Mouse (Mus musculus) cerebellum, adult 9-11 months (tissue): Measurements from ENCODE around the gene Npm3.

ENCODE experiments used
- DNase-seq: peaks from one replicate; pipeline ENCODE4 v3.0.0; 2022

Npm3 gene

DNA sequence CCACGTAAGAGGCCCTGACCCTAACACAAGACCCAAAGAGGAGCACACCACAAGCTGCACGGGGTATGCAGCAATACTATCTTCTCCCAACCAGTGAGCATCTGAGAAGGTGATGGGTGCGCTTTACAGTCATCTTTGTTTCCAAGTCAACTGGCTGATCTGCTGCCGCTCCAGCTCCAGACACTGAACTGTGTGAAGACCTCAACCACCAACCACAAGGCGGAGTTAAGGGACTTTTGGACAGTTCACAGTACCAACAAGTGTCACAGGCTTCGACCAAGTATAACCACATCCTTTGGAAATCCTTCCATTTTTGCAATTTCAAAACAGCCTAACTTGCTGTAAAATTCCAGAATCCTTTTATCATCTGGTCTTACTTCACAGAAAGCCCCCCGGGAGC, 2.5 kb upstream of the Npm3 start:
- DNase-seq = no peak

DNA sequence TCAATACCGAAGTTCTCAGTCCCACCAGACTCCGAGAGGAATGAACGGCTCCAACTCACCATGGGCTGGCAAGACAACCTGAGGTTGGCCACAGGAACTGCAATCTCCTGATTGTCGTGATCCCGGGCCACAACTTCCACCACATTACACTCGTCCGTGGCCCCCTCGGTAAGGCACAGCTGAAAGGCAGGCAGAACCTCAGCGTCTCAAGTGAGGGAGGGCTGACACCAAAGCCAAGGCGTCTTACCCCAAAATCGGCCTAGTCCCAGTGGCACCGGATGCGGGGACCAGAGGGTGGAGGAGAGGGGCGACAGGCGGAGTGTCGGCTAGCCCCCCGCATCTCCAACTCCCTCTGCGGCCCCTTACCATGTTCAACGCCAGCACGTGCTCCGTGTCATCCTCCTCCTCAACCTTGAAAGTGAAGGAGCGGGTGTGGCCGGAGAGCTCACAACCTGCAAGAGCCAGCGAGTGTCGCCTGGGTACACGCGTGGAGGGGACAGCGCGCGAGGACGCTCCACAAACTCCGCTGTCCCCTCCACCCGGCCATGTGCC, 624 bp downstream of the Npm3 start:
- DNase-seq = peak; percentile 30

GRCm38 (mm10) chr19:45748206-45748605, 1.2 kb downstream of the Npm3 start:
- DNase-seq = peak; percentile 29

GRCm38 (mm10) chr19:45747028-45747867, 2.1 kb downstream of the Npm3 start:
- peak; percentile 76 for DNase-seq

GRCm38 (mm10) chr19:45746153-45747020, 3.0 kb downstream of the Npm3 start:
- peak; percentile 69 for DNase-seq

DNA sequence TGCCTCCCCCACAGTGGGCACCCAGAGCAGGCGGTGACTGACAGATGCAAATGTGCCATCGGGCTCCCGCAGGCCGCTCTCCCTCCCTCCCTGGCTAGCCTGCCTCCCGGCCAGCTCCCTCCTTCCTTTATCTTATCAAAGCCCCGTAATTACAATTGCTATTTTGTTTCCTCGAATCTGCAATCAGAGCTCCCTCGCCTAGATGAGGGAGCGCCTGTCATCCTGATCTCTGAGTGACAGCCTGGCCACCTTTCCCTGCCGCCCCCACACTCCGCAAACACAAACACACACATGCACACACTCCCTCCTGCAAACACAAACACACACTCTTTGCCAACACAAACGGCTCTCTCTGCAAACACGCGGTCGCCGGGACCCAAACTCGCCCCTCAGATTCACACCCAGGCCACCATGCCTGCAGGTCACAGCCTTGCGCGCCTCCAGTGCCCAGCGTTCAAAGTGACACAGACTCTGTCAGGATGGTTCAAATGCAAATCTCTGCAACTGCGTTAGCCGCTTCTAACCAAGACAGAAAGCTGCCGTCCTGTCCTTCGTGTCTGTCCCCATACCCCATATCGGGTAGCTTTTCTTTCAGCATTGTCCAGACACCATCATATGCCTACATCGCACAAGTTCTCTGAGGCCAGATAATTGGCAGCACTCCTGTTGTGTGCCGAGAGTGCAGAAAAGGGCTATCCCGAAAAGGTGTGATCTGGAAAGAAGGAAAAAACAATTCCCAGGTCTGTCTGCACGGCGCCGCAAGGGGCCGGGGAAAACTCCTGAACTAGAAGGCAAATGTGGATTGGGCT, 3.8 kb downstream of the Npm3 start:
- no peak for DNase-seq

- no peak for DNase-seq
Observed at GRCm38 (mm10) chr19:45743619-45744018, 5.8 kb downstream of the Npm3 start.

DNA sequence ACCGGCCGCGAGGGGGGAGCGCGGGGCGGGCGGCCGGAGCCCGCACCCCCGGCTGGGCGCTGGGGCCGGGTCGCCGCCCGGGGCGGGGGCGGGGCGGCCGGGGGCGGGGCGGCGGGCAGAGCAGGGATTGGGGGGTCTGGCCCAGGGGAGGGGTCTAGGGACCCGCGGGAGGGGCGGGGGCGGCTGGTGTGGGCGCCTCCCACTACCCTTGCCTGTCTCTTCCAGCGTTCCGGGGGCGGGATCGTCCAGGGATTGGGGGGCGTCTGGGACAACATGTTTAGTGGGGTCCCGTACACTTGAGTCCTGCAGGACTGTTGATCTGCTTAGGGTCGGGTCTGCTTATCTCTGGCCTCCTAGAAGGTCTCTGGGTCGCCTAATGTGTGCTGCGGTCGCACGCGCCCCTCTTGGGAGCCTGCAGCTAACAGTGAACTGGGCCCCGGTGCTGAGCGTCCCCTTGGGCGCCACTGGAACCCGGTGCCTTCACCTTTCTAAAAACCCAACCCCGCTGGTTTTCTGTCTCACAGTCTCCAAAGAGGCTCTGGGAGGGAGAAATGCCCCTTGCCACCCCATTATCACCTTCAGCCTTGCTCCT, 6.3 kb downstream of the Npm3 start:
- no peak for DNase-seq

GRCm38 (mm10) chr19:45742218-45742983, 7.0 kb downstream of the Npm3 start, which contains the start of gene Fgf8:
Fgf8 (minus strand) TSS chr19:45742915.
- no peak for DNase-seq

GRCm38 (mm10) chr19:45741431-45742217, 7.8 kb downstream of the Npm3 start:
- no peak for DNase-seq

DNA sequence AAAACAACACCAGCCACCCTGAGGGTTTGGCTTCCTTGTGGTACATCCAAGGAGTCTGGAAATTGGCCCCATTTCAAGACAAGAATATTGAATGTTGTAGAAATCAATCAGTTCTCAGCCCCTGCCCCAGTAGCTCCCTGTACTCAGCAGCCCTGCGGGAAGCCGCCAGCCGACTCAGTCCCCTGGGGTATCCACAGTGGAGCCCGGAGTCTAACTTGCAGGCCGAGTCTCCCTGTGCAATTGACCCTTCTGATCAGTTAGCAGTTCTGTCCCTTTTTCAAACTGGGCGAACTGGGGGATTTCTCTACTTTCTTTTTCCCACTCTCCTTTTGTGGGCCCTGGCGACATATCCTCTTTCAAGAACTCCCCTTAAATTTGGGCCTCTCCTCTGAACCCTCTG, 8.6 kb downstream of the Npm3 start:
- DNase-seq = no peak

DNA sequence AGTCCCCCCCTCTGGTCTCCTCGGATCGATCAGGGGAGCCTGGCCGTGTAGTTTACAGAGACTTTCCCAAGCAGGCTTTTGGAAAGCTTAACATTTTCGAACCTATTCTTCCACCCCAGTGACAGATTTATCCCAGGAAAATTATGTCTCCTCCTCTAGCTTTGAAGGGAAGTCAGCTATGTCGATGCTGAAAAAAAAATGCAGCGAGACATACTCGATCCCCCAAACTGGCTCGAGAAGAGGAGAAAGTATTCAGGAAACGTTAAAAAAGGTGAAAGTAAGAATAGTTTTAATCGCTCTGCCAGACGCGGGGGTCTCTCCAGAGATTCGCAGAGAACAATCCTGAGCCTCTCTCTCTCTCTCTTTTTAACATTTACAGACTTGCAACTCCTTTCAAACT, 9.2 kb downstream of the Npm3 start:
- no peak for DNase-seq

GRCm38 (mm10) chr19:45738521-45738920, 10.9 kb downstream of the Npm3 start:
- DNase-seq = no peak

DNA sequence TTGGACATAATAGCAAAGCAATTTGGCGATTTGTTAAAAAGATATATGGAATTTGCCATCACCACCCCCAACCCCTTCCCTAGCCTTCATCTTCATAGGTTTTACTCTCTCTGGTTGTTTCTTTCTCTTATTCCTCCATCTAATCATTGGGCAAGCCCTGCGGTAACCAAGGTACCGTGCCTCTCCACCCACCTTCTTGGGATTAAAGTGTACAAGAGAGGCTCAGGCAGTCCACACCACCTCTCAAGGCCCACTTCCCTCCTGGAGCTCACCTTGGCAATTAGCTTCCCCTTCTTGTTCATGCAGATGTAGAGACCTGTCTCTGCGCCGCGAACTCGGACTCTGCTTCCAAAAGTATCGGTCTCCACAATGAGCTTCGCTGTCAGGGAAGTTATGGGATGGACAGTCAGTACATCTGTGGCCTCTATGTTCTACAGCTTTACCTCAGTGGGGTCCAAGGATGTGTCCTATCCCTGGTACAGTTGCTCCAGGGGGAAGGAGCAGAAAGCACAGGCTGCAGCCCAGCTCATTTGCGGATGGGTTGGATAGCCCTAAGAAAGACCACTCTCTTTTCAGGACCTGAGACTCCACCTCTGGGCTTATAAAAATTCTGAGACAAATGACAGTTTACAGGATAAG, 11.4 kb downstream of the Npm3 start:
- no peak for DNase-seq

DNA sequence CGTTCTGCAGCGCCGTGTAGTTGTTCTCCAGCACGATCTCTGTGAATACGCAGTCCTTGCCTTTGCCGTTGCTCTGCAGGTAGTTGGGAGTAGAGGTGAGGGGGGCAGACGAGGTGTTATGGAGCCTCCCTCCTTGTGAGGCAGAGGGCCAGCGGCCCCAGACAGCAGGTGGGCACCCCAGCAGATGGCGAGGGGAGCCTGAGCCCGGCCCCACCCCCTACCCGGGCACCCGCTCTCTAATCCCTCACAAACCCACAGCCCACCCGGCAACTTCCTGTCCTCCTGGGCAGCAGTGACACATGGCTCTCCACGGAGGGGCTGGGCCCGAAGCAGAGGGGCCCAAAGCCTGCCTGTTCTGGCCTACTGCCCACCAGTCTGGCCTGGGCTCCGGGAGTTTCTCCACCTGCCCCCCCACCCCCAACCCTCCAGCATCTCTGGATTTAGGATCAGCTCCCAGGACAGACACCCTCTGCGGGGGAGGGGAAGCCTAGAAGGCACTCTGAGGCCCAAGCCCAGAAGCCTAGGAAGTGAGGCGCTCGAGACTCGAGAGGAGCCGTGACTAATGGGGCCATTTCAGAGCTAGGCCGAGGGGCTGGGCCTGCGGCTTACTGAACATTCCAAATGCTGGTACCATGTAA, 12.1 kb downstream of the Npm3 start:
- DNase-seq = no peak

GRCm38 (mm10) chr19:45736855-45737207, 12.6 kb downstream of the Npm3 start:
- peak; percentile 18 for DNase-seq

DNA sequence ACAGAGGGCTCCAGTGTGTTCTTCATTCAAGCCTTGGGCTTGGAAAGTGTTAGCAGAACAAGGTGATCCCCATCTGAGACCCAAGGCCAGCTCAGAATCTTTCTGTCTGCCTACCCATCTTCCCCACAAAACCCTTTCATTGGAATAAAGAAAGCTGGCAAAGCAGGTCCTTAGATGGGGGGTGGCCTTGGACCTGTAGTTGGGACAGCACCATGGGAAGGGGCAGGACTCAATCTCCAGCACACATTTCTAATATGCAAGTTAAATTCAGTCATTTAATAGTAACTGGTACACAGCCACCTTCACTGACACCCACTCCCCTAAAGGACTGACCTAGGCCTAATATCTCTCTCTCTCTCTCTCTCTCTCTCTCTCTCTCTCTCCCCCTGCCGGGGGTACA, 13.2 kb downstream of the Npm3 start:
- DNase-seq = no peak

GRCm38 (mm10) chr19:45734762-45735161, 14.6 kb downstream of the Npm3 start:
- DNase-seq = no peak

DNA sequence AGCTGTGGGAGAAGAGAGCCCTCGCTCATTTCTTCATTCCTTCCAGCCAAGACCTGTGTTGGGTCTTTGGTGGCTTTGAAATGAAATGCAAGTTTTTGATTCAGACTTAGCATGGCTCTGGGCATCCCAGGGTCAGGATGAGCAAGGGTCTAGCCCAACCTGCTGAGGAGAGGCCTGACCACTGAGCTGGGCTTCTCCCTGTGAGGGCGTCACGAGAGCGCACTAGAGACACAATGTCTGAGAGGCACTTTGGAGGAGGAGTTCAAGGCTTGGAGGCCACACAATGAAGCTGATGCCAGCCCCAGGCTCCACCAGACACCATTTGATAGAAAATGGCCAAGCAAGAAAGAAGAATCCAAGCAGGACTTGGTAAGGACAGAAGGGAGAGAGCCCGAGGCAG, 15.2 kb downstream of the Npm3 start:
- no peak for DNase-seq

DNA sequence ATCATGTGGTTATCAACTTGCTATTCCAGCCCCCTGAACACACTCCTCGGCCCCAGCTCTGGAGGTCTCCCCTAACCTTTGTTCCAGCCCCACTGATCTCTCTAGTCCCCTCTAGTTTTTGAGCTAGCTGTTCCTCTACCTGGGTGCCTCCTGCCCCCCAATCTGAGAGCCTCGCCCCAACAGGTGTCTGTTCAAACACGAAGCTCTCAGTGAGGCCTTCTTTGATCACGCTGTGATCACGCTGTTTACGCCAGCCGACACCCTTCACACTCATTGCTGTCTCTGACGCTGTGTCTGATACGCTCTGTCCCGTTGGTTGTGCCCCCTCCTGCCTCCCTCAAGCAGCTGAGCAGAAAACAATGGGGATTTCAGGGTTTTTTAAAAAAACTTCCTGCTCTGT, 15.8 kb downstream of the Npm3 start:
- DNase-seq = no peak
